Mouse (Mus musculus) MEL (cell line): ENCODE data around the gene Gbx2. TPM values are rescaled to one million over a fixed set of nuclear protein-coding genes. Genes with fewer than 3 reads are reported as not detected.

Experiments
- DNase-seq: peaks from one replicate; pipeline ENCODE4 v3.0.0; 2011; ENCODE audit warnings: low read depth, low spot score
- H3K27ac ChIP-seq: 2 replicates; pipeline ENCODE4 v1.5.1; 2012; ENCODE audit warnings: low read depth, mild to moderate bottlenecking, control low read depth, low read length, moderate library complexity; ENCODE audit not compliant: control insufficient read depth
- H3K27me3 ChIP-seq, 2 experiments: fragments of 150-350 bp in 1 of 2; sonication (generic) in 1 of 2; 2 replicates each; pipeline ENCODE4 v1.6.1; 2012; ENCODE audit warnings: low read length in 2 of 2, mild to moderate bottlenecking in 2 of 2, improper control_type of control experiment in 1 of 2, moderate library complexity in 1 of 2; ENCODE audit not compliant: insufficient read depth in 2 of 2, control insufficient read depth in 1 of 2
- H3K36me3 ChIP-seq, 2 experiments: 2 replicates each; pipeline ENCODE4 v1.6.1; 2012 to 2014; ENCODE audit warnings: low read length in 2 of 2, improper control_type of control experiment in 1 of 2, inconsistent platforms in 1 of 2, mild to moderate bottlenecking in 1 of 2; ENCODE audit not compliant: insufficient read depth in 2 of 2, control insufficient read depth in 1 of 2
- H3K4me1 ChIP-seq, 2 experiments: fragments of 150-350 bp in 1 of 2; sonication (generic) in 1 of 2; 2 replicates each; pipeline ENCODE4 v1.6.1; 2012; ENCODE audit warnings: low read length in 2 of 2, improper control_type of control experiment in 1 of 2, mild to moderate bottlenecking in 1 of 2; ENCODE audit not compliant: insufficient read depth in 2 of 2, control insufficient read depth in 1 of 2
- H3K4me3 ChIP-seq, 2 experiments: fragments of 150-350 bp in 1 of 2; sonication (generic) in 1 of 2; 2 replicates each; pipeline ENCODE4 v1.5.1; 2012; ENCODE audit warnings: low read depth in 2 of 2, low read length in 2 of 2, mild to moderate bottlenecking in 2 of 2, moderate library complexity in 2 of 2, control low read depth in 1 of 2, improper control_type of control experiment in 1 of 2; ENCODE audit not compliant: control insufficient read depth in 1 of 2, insufficient read depth in 1 of 2
- H3K79me2 ChIP-seq: 2 replicates; pipeline ENCODE4 v1.6.1; 2012; ENCODE audit warnings: mild to moderate bottlenecking, low read length, moderate library complexity; ENCODE audit not compliant: control insufficient read depth, poor library complexity, insufficient read depth
- H3K9ac ChIP-seq: 2 replicates; pipeline ENCODE4 v1.6.1; 2012; ENCODE audit warnings: low read depth, mild to moderate bottlenecking, control low read depth, low read length, moderate library complexity; ENCODE audit not compliant: control insufficient read depth, poor library complexity, severe bottlenecking
- H3K9me3 ChIP-seq: fragments of 150-350 bp; sonication (generic); replicated peaks from 2 replicates; pipeline ENCODE4 v1.6.1; 2012; ENCODE audit warnings: mild to moderate bottlenecking, low read length, improper control_type of control experiment, moderate library complexity; ENCODE audit not compliant: insufficient read depth
- CTCF ChIP-seq, 3 experiments: IDR thresholded peaks in 2 of 3; conservative IDR thresholded peaks in 1 of 3; 2 replicates each; pipeline ENCODE4 v1.5.1; 2011 to 2012; ENCODE audit warnings: low read length in 3 of 3, low read depth in 2 of 3, mild to moderate bottlenecking in 2 of 3, improper control_type of control experiment in 1 of 3, inconsistent platforms in 1 of 3, mixed read lengths in 1 of 3, moderate library complexity in 1 of 3; ENCODE audit not compliant: control insufficient read depth in 1 of 3, insufficient read depth in 1 of 3, poor library complexity in 1 of 3, severe bottlenecking in 1 of 3
- EP300 ChIP-seq, 2 experiments: IDR thresholded peaks; 2 replicates each; pipeline ENCODE4 v1.6.1; 2011; ENCODE audit warnings: improper control_type of control experiment in 2 of 2, low read length in 2 of 2, low read depth in 1 of 2, mild to moderate bottlenecking in 1 of 2
- ETS1 ChIP-seq: IDR thresholded peaks from 2 replicates; pipeline ENCODE4 v1.6.1; 2012; ENCODE audit warnings: low read depth, mild to moderate bottlenecking, inconsistent platforms, low read length, improper control_type of control experiment, moderate library complexity
- GABPA ChIP-seq: IDR thresholded peaks from 2 replicates; pipeline ENCODE4 v1.6.1; 2012; ENCODE audit warnings: low read depth, mild to moderate bottlenecking, inconsistent platforms, low read length, improper control_type of control experiment, moderate library complexity
- HCFC1 ChIP-seq: IDR thresholded peaks from 2 replicates; pipeline ENCODE4 v1.6.1; 2012; ENCODE audit warnings: low read depth, mild to moderate bottlenecking, inconsistent platforms, low read length, improper control_type of control experiment, moderate library complexity
- JUND ChIP-seq: IDR thresholded peaks from 2 replicates; pipeline ENCODE4 v1.6.1; 2011; ENCODE audit warnings: low read depth, mild to moderate bottlenecking, improper control_type of control experiment, low read length
- KAT2A ChIP-seq: conservative IDR thresholded peaks from 2 replicates; pipeline ENCODE4 v1.6.1; 2012; ENCODE audit warnings: low read depth, low read length, improper control_type of control experiment, inconsistent platforms
- MAX ChIP-seq: IDR thresholded peaks from 2 replicates; pipeline ENCODE4 v1.6.1; 2011; ENCODE audit warnings: low read length, improper control_type of control experiment
- MEF2A ChIP-seq: IDR thresholded peaks from 2 replicates; pipeline ENCODE4 v1.6.1; 2014; ENCODE audit warnings: low read depth, mild to moderate bottlenecking, inconsistent platforms, low read length, improper control_type of control experiment; ENCODE audit not compliant: poor library complexity, insufficient replicate concordance, severe bottlenecking; ENCODE audit errors: extremely low read depth
- MYB ChIP-seq: IDR thresholded peaks from 2 replicates; pipeline ENCODE4 v1.6.1; 2011; ENCODE audit warnings: mild to moderate bottlenecking, low read depth, low read length, improper control_type of control experiment
- NELFE ChIP-seq: IDR thresholded peaks from 2 replicates; pipeline ENCODE4 v1.6.1; 2011; ENCODE audit warnings: low read depth, low read length, improper control_type of control experiment
- POLR2A ChIP-seq, 2 experiments: IDR thresholded peaks; 2 replicates each; pipeline ENCODE4 v1.6.1; 2011 to 2012; ENCODE audit warnings: low read length in 2 of 2, mild to moderate bottlenecking in 2 of 2, control low read depth in 1 of 2, improper control_type of control experiment in 1 of 2, low read depth in 1 of 2, moderate library complexity in 1 of 2; ENCODE audit not compliant: control insufficient read depth in 1 of 2, insufficient read depth in 1 of 2, poor library complexity in 1 of 2
- POLR2AphosphoS2 ChIP-seq: IDR thresholded peaks from 2 replicates; pipeline ENCODE4 v1.6.1; 2011; ENCODE audit warnings: low read length, improper control_type of control experiment
- SMC3 ChIP-seq: IDR thresholded peaks from 2 replicates; pipeline ENCODE4 v1.6.1; 2011; ENCODE audit warnings: low read depth, low read length, improper control_type of control experiment
- TCF12 ChIP-seq: IDR thresholded peaks from 2 replicates; pipeline ENCODE4 v1.6.1; 2014; ENCODE audit warnings: low read depth, mild to moderate bottlenecking, inconsistent platforms, low read length, improper control_type of control experiment, moderate library complexity
- polyA plus RNA-seq, 2 experiments: library from polyadenylated mRNA; stranded (reverse) in 1 of 2; unstranded in 1 of 2; fragments of >175 nt in 1 of 2; fragments of >200 nt in 1 of 2; gene quantifications; 2 replicates each; pipeline versions ENCODE4 v1.2.1 to v1.2.4; 2012; ENCODE audit warnings: low replicate concordance in 2 of 2, low read depth in 1 of 2; ENCODE audit not compliant: insufficient read length in 2 of 2, insufficient read depth in 1 of 2, missing spikeins in 1 of 2
- total RNA-seq: library from RNA; depleted of rRNA; stranded (reverse); fragments of 300-350 nt; gene quantifications from 2 replicates; pipeline ENCODE4 v1.2.3, GENCODE M21; 2012

Gbx2 gene
- total and polyA plus RNA-seq, 3 experiments = not detected

GRCm38 (mm10) chr1:89925501-89926190, 5.3 kb downstream of the Gbx2 start:
- H3K79me2 ChIP-seq = no peaks in the 10 kb centered on the region
- H3K27ac ChIP-seq = no peak overlapping the region
- no peak overlapping the region for H3K4me3 ChIP-seq
- no peaks in the 10 kb centered on the region for H3K36me3 ChIP-seq
- no peak overlapping the region for H3K9ac ChIP-seq
- no peak for DNase-seq
- no peaks in the 10 kb centered on the region for H3K4me1 ChIP-seq
- no peaks in the 10 kb centered on the region for H3K9me3 ChIP-seq
- no peaks in the 10 kb centered on the region for H3K27me3 ChIP-seq
- no peak for TF ChIP-seq POLR2A (IDR thresholded peaks at IDR 0.05; ENCODE audit: control insufficient read depth in 1 of 2, insufficient read depth in 1 of 2, low read depth in 1 of 2, low read length in 2 of 2, poor library complexity in 1 of 2)
- no peak for TF ChIP-seq MAX
- no peak for TF ChIP-seq HCFC1
- TF ChIP-seq MYB = no peak
- no peak for TF ChIP-seq TCF12
- TF ChIP-seq KAT2A = no peak
- TF ChIP-seq ETS1 = no peak
- TF ChIP-seq, all 39 proteins: peak for 0

- Histone ChIP-seq H3K4me1 (no peaks in the 10 kb centered on the region), H3K79me2 (no peaks in the 10 kb centered on the region), H3K27me3 (no peaks in the 10 kb centered on the region), H3K4me3 (no peak overlapping the region), H3K36me3 (no peaks in the 10 kb centered on the region), H3K27ac (no peak overlapping the region), H3K9me3 (no peaks in the 10 kb centered on the region), H3K9ac (no peak overlapping the region)
- no peak for DNase-seq
- no peak for TF ChIP-seq EP300 (IDR thresholded peaks at IDR 0.05; ENCODE audit: low read depth in 1 of 2, low read length in 2 of 2)
Observed at GRCm38 (mm10) chr1:89923642-89924020, 7.3 kb downstream of the Gbx2 start.

GRCm38 (mm10) chr1:89922883-89923641, 7.9 kb downstream of the Gbx2 start:
- Histone ChIP-seq H3K27me3 (no peaks in the 10 kb centered on the region), H3K36me3 (no peaks in the 10 kb centered on the region)
- DNase-seq = no peak

More at GRCm38 (mm10) chr1:89922883-89923641, 7.9 kb downstream of the Gbx2 start:
- TF ChIP-seq CTCF (IDR thresholded peaks at IDR 0.05 in 2 of 3, conservative IDR thresholded peaks at IDR 0.05 in 1 of 3; ENCODE audit: control insufficient read depth in 1 of 3, insufficient read depth in 1 of 3, low read depth in 2 of 3, low read length in 3 of 3, poor library complexity in 1 of 3, severe bottlenecking in 1 of 3) (no peak), GABPA (no peak), MEF2A (no peak), JUND (no peak), SMC3 (no peak), POLR2AphosphoS2 (no peak), NELFE (no peak)
- Histone ChIP-seq H3K79me2 (no peaks in the 10 kb centered on the region), H3K9me3 (no peaks in the 10 kb centered on the region), H3K4me1 (no peaks in the 10 kb centered on the region), H3K4me3 (no peak overlapping the region), H3K27ac (no peak overlapping the region), H3K9ac (no peak overlapping the region)
